Mouse (Mus musculus) gastrocnemius, postnatal 36 days (tissue): ENCODE results near the gene Sox2. TPM values are rescaled to one million over a fixed set of nuclear protein-coding genes. Genes with fewer than 3 reads are reported as not detected.

Source experiments
- DNase-seq, 2 experiments: peaks; one replicate each; pipeline ENCODE4 v3.0.0; 2022
- intact Hi-C: fragments of 180-260 bp; cut with DNase I; formaldehyde crosslinking; loops from one replicate; pipeline ENCODE4 v1.15.1; 2025
- long read RNA-seq, 2 experiments: library from polyadenylated mRNA; stranded (forward); transcript quantifications; one replicate each; pipeline ENCODE4 v2.0.0; 2021
- total RNA-seq, 2 experiments: library from RNA; stranded (reverse); gene quantifications; 2 replicates each; pipeline ENCODE4 v1.2.3; 2021

Gene Sox2
- not detected for total RNA-seq
- long read RNA-seq, experiment 1: 0 reads
- long read RNA-seq, experiment 2: 0 reads

DNA sequence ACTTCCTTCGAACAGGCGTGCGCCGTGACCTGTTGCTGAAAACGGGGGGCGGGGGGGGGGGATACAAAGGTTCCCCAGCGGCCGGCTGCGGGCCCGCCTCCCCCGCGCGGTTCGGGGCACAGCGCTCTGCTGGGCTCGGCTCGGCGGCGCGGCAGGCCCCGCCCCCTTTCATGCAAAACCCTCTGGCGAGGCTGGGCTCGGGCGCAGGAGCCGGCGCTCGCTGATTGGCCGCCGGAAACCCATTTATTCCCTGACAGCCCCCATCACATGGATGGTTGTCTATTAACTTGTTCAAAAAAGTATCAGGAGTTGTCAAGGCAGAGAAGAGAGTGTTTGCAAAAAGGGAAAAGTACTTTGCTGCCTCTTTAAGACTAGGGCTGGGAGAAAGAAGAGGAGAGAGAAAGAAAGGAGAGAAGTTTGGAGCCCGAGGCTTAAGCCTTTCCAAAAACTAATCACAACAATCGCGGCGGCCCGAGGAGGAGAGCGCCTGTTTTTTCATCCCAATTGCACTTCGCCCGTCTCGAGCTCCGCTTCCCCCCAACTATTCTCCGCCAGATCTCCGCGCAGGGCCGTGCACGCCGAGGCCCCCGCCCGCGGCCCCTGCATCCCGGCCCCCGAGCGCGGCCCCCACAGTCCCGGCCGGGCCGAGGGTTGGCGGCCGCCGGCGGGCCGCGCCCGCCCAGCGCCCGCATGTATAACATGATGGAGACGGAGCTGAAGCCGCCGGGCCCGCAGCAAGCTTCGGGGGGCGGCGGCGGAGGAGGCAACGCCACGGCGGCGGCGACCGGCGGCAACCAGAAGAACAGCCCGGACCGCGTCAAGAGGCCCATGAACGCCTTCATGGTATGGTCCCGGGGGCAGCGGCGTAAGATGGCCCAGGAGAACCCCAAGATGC, at the start of gene Sox2:
Gene Sox2, plus strand, starts transcription at position 680 of the 895 bp plus-strand sequence.
- intact Hi-C loops: loop anchor here (2.0 kb wide), 1 partner anchor 831 kb away; no protein-coding TSS in a partner anchor
- DNase-seq: peak in 1 of 2 experiments; percentile 19

DNA sequence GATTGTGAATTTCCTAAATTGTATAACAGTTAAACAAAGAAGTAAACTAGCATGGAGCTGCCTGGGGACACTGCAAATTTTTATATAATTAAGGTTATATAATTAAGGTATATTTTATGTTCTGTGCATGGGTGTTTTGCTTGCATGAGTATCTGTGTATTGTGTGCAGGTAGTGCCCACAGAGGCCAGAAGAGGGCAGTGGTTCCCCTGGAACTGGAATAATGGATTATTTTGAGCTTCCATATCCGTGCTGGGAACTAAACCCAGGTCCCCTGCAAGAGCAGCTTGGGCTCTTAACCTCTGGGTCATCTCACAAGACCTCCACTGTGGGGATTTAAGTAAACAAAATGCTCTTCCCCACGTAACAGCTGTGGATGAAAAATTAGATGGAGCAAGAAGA, 49.1 kb upstream of the Sox2 start:
- DNase-seq: no peak
- intact Hi-C loops: no loop called here

DNA sequence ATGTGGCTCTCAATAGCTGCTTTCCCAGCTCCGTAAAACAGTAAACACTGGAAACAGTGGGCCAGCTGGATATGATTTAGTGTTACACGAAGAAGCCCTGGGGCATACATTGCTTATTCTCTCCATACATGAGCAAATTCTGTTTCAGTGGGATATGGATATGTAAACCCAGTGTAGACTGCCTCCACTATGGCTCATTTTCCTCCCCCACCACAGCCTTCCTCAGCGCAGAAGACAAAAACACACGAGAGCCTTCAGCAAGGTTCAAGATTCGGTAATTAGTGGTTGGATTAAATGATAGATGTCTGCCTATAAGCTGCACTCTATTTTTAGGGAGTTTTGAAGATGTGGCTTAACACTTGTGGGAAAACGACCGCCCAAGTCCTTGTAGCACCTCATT, 36.1 kb upstream of the Sox2 start:
- DNase-seq: no peak
- intact Hi-C loops: no loop called here

DNA sequence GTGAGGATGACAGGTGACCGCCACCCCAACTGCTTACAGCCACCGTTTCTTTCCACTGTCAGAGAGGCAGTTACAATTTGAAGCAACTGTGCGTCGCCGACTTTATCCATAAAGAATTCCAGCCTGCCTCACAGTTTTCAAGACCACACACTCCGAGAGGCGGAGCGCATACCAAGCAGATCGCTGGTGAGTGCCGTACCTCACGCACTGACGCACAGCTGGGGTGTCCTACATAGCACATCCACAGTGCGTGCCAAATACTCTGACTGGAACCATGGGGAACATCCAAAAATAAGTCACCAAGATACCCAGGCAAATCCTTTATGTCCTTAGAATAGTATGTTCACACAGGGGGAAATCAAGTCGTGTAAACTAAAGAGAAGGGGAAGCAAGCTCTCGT, 34.7 kb upstream of the Sox2 start:
- intact Hi-C loops: no loop called here
- no peak for DNase-seq

- no peak for DNase-seq
- intact Hi-C loops: no loop called here
Measured at GRCm38 (mm10) chr3:34618934-34619333, 31.3 kb upstream of the Sox2 start.

DNA sequence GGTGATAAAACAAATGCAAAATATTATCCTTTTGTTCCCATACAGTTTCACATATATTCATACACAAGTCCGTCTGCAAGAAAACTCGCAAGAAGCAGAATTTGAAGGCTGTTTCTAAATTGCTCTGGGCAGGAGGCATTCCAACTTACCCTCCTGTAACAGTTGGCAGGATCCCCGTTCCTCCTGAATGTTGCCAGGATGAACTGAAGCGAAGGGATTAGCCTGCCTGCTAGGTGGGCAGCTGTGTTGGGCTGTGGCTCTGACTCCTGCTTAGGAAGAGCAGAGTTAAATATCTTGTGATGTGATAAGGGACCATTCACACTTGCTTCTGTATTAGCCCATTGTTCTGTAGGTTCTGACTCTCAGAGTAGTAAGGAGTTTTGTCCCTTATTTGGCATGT, 30.1 kb upstream of the Sox2 start:
- intact Hi-C loops: no loop called here
- DNase-seq: no peak

GRCm38 (mm10) chr3:34624721-34625270, 25.4 kb upstream of the Sox2 start:
- intact Hi-C loops: no loop called here
- no peak for DNase-seq

DNA sequence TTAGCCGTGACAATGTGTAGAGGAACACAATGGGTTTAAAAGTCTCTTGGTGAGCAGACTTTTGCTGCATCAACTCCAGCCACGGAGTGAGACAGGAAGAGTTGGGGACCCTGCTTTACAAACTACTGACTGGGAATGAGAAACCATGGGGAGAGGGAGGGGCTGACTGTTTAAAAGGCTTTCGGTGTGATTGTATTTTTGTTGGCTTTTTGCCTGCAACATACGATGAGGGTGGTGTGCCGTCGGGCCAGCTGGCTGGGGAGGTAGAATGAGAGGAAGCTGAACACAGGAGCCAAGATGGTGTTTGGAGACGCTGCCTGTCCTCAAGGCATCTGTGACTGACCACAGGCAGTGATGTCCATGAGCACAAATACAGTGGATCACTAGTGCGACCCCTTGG, 23.7 kb upstream of the Sox2 start:
- DNase-seq: no peak
- intact Hi-C loops: no loop called here

GRCm38 (mm10) chr3:34630031-34630430, 20.2 kb upstream of the Sox2 start:
- intact Hi-C loops: no loop called here
- no peak for DNase-seq

GRCm38 (mm10) chr3:34630736-34631135, 19.5 kb upstream of the Sox2 start:
- intact Hi-C loops: no loop called here
- no peak for DNase-seq

DNA sequence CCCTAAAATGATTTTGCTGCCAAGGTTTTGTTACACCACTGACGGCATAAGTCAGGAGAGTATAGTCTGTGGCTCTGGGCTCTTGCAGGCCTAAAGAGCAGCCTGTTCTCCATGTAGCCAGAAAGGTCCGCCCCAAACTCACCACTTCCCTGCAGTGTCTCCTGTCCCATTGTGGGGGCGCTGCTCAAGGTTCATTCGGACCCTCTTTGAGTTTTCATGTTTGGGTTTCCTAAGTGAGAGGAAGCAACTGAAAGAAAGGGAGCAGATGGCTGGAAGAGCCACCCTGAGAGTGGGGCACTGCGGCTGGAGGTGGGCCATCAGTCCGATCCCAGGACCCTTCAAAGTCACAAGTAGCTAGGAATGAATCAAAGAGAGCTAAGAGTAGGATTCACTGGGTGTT, 13.2 kb upstream of the Sox2 start:
- intact Hi-C loops: no loop called here
- no peak for DNase-seq

GRCm38 (mm10) chr3:34637481-34637880, 12.7 kb upstream of the Sox2 start:
- intact Hi-C loops: no loop called here

GRCm38 (mm10) chr3:34637926-34638325, 12.3 kb upstream of the Sox2 start:
- intact Hi-C loops: no loop called here
- DNase-seq: no peak

More at GRCm38 (mm10) chr3:34637481-34637880, 12.7 kb upstream of the Sox2 start:
- DNase-seq: no peak

GRCm38 (mm10) chr3:34638344-34638743, 11.9 kb upstream of the Sox2 start:
- intact Hi-C loops: no loop called here
- no peak for DNase-seq

DNA sequence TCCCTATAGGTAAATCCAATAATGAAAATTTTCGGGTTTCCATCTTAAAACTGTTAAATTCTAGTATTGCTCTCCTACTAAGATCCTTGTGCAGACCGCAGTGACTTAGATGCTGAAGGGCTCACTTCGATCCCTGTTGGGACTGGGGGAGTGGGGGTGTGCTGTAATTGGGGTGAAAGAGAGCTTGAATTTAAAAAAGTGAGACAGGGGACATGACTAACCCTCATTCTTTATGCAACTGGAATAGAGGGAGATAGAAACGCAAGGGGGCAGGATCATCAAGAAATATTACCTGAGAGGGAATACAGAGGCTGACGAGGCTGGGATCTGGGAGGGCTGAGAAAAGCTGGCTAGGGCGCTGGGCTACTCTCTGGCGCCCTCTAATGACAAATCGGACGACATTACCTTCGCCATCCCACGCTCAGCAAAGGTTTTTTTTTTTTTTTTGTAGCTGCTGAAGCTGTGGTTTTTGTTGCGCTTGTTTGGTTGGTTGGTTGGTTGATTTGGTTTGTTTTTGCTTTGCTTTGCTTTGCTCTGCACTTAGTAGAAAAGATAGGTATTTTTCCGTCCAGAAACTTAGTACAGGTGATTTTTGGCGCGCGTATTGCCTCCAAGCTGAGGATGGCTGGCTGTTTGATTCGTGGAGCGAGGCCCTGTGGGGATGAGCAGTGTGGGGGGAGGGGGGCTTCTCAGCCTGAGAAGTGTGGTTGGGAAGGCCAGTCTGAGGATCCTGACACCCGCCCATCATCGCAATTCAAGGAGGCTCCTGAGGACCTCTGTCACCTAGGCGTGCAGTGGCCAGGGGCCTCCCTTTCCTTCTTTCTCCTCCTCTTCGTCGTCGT, 11.0 kb upstream of the Sox2 start:
- intact Hi-C loops: no loop called here
- no peak for DNase-seq

DNA sequence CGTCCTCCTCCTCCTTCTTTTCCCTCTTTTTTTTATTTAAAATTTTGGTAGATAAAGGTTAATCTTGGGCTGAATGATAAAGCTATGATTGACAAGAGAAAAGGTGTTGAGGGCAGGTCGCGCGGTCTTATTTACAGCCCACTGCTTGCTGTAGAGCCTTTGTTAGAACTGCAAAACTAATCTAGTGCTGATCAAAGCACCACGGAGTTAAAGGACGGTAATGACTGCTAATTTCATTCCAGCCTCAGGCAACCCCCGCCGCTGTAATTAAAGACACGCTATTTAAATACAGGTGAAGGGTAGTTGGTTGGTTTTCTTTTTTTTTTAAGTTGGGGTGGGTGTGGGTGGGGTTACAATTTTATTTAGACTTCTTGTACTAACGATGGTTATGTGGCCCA, 10.3 kb upstream of the Sox2 start:
- DNase-seq: no peak
- intact Hi-C loops: no loop called here

GRCm38 (mm10) chr3:34640276-34640675, 9.9 kb upstream of the Sox2 start:
- no peak for DNase-seq
- intact Hi-C loops: no loop called here

- DNase-seq: no peak
- intact Hi-C loops: no loop called here
Measured at GRCm38 (mm10) chr3:34640690-34641600, 9.3 kb upstream of the Sox2 start.

GRCm38 (mm10) chr3:34641756-34642497, 8.3 kb upstream of the Sox2 start:
- intact Hi-C loops: no loop called here
- no peak for DNase-seq
